Mouse (Mus musculus) bone marrow, adult 2 months (tissue): ENCODE data around the gene Zfp385a. TPM values are rescaled to one million over a fixed set of nuclear protein-coding genes. Genes with fewer than 3 reads are reported as not detected.

ENCODE experiments used
- H3K27ac ChIP-seq: fragments of 200-500 bp; 2 replicates; pipeline ENCODE4 v1.5.1; 2012; ENCODE audit warnings: low read depth, mild to moderate bottlenecking, control low read depth, inconsistent platforms, low read length; ENCODE audit not compliant: control insufficient read depth, poor library complexity, insufficient read depth
- H3K4me1 ChIP-seq: fragments of 200-500 bp; 2 replicates; pipeline ENCODE4 v1.6.1; 2011; ENCODE audit warnings: low read length; ENCODE audit not compliant: control insufficient read depth, insufficient read depth
- H3K4me3 ChIP-seq: fragments of 200-500 bp; replicated peaks from 2 replicates; pipeline ENCODE3; 2011; ENCODE audit warnings: mild to moderate bottlenecking, low read depth, low read length, control low read depth; ENCODE audit not compliant: control insufficient read depth
- CTCF ChIP-seq: fragments of 200-500 bp; IDR thresholded peaks from 2 replicates; pipeline ENCODE4 v1.5.1; 2011; ENCODE audit warnings: low read length, control low read depth; ENCODE audit not compliant: control insufficient read depth, insufficient read depth
- POLR2A ChIP-seq: fragments of 200-500 bp; IDR thresholded peaks from 2 replicates; pipeline ENCODE4 v1.6.1; 2011; ENCODE audit warnings: low read depth, mild to moderate bottlenecking, control low read depth, low read length, borderline replicate concordance; ENCODE audit not compliant: control insufficient read depth
- WGBS: fragments of 180-500 bp; shearing (Covaris S2); methylation state at CpG from one replicate; pipeline ENCODE4 v1.1.7; 2018; 5-methylcytosine and 5-hydroxymethylcytosine counted together
- polyA plus RNA-seq: library from polyadenylated mRNA; stranded (reverse); fragments of >200 nt; gene quantifications from 2 replicates; pipeline ENCODE4 v1.2.4, GENCODE M21; 2011; ENCODE audit warnings: low replicate concordance; ENCODE audit not compliant: missing spikeins, insufficient read depth, insufficient read length

Zfp385a gene
- polyA plus RNA-seq, 1 experiment, result 12.7 TPM

DNA sequence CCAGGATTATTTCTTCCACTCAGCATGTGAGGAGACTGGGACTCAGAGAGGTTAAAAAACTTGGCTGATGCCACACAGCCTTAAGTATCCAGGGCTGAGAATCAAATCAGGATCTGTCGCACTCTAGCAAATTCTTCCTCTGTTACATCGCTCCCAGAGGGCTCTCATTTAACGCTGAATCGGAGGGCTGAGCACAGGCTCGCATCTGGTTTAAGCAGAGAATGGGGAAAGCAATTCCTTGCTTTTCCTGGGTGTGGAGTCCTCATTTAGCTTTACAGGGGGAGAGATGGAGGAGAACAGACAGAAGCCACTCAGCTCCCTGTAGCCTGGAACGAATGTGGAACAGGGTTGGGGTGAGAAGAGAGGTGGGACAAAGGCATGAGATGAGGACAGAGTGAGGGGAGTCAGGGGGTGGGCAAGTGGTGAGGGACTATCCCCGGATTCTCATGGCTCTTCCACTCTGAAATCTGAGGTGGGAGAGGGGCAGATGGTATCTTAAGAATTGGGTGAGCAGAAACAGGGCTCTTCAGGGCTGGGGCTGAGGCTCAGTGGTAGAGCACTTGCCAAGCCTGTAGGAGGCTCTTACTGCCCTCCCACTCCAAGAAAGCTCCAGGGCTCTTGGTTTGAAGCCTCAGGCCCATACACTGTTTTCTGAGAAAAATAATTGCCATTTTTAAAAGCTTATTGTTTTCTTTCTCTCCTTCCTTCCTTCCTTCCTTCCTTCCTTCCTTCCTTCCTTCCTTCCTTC, 4.2 kb downstream of the Zfp385a start:
- H3K27ac ChIP-seq, result no peak overlapping the region
- H3K4me1 ChIP-seq, result no peaks in the 10 kb centered on the region; the same call in 1 of the 2 replicates
- no peak overlapping the region for H3K4me3 ChIP-seq
- no peak for TF ChIP-seq POLR2A
- TF ChIP-seq CTCF, result no peak
- 77% methylated on average over 7 of the region's 7 CpGs for WGBS

- Histone ChIP-seq H3K27ac (no peak overlapping the region), H3K4me3 (no peak overlapping the region), H3K4me1 (no peaks in the 10 kb centered on the region; the same call in 1 of the 2 replicates)
- TF ChIP-seq CTCF (no peak), POLR2A (no peak)
- 70% methylated on average over 3 of the region's 3 CpGs for WGBS
Observed at GRCm38 (mm10) chr15:103335040-103335439, 4.9 kb downstream of the Zfp385a start.

DNA sequence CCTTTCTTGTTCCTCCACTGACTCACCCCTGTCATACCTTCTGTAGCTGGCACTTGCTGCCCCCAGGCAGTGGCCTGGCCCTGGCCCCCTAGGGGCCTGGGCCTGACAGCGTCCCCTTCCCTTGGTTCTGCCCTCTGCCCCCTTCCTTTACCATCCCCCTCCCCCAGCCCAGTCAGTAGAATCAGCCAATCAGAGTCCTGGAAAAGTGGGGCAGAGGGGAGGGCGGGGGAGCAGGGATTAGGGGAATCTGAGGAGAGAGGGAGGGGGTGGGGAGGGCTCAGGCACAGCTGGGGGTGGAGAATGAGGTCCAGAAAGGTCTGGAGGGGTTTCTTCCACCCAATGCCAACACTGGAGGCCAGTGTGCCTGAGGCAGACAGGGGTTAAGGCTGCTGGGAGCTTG, 5.7 kb downstream of the Zfp385a start:
- H3K4me3 ChIP-seq, result no peak overlapping the region
- no peaks in the 10 kb centered on the region; the same call in 1 of the 2 replicates for H3K4me1 ChIP-seq
- peak overlapping the region; percentile 66 for H3K27ac ChIP-seq
- 68% methylated on average over 2 of the region's 2 CpGs for WGBS
- no peak for TF ChIP-seq POLR2A
- no peak for TF ChIP-seq CTCF

DNA sequence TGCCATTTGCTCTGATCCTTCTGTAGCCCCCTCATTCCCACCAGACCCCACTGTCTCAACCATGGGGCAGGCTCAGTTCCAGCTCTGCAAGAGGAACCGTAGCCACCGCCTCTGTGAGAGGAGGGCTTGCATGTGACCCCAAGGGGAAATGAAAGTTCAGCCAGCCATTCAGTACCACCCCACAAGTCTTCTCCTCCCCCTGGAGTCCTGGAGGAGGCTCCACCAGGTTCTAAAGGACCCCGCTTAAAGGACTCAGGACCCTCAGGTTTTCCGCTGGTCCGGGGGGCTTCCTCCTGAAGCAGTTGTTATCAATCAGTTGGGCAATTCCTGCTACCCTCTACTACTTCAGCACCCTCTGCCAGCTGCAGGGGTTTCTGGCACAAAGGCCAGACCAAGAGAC, 6.2 kb downstream of the Zfp385a start:
- 31% methylated on average over 5 of the region's 5 CpGs for WGBS
- H3K4me3 ChIP-seq, result no peak overlapping the region

DNA sequence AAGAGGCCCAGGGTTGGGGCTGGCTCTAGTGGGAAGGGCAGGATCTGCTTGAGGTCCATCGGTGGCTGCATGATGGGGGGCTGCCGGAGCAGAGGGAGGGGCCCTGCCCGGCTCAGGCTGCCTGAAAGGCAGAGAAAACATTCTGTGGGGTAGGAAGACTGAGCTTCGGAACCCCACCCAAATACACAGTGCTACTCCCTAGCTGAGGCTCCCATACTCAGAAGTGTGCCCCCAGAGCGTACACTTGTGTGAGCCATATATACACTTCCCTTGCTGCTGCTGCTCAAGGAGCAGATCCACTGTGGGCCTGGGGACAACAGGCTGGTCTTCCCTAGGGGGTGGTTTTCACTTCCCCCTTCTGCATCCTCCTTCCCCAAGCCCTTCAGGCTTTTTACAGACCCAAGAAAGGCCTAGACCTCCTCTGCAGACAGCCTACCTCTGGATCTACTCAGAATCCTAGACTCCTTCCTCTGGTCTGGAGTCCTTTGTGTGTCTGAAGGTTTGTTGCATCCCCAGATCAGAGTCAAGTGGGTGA, 6.7 kb downstream of the Zfp385a start:
- TF ChIP-seq CTCF, result no peak
- no peak for TF ChIP-seq POLR2A
- H3K4me3 ChIP-seq, result peak overlapping the region; percentile 37
- 40% methylated on average over 5 of the region's 5 CpGs for WGBS
- H3K4me1 ChIP-seq, result no peaks in the 10 kb centered on the region; the same call in 1 of the 2 replicates
- H3K27ac ChIP-seq, result peak overlapping the region; percentile 50

More for the DNA sequence above, 6.2 kb downstream of the Zfp385a start:
- TF ChIP-seq POLR2A, result no peak
- no peak for TF ChIP-seq CTCF
- H3K27ac ChIP-seq, result peak overlapping the region; percentile 66
- H3K4me1 ChIP-seq, result no peaks in the 10 kb centered on the region; the same call in 1 of the 2 replicates

GRCm38 (mm10) chr15:103323455-103324247, 16.2 kb downstream of the Zfp385a start:
- H3K4me3 ChIP-seq, result peak overlapping the region; percentile 49
- TF ChIP-seq POLR2A (no peak), CTCF (peak; percentile 98)
- H3K4me1 ChIP-seq, result no peaks in the 10 kb centered on the region
- H3K27ac ChIP-seq, result no peak overlapping the region
- WGBS, result under 1% methylated on average over 40 of the region's 40 CpGs

DNA sequence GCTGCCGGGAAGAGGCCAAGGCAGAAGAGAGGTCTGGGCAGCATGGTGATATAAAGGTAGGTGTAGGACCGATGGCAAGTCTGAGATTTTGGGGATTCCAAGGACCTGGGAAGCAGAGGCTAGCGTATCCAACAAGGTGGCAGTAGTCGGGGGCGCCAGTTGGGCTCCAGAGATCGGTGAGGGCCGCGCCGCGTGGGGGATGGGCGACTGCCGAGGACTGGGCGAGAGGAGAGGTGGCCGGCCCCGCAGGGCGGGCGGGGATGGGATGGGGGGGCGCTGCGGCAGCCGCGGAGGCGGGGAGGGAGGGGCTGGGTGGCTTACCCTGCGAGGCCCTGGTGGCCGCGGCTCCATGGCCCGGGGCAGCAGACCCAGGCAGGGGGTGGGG, 16.8 kb downstream of the Zfp385a start:
- Histone ChIP-seq H3K4me1 (no peaks in the 10 kb centered on the region), H3K27ac (no peak overlapping the region), H3K4me3 (peak overlapping the region; percentile 27)
- no peak for TF ChIP-seq CTCF
- TF ChIP-seq POLR2A, result no peak
- WGBS, result 10% methylated on average over 25 of the region's 26 CpGs

- Histone ChIP-seq H3K4me1 (no peaks in the 10 kb centered on the region), H3K27ac (no peak overlapping the region), H3K4me3 (no peak overlapping the region)
- WGBS, result 83% methylated on average over 4 of the region's 4 CpGs
- TF ChIP-seq POLR2A (no peak), CTCF (no peak)
Observed at GRCm38 (mm10) chr15:103322396-103322795, 17.5 kb downstream of the Zfp385a start.
